Mouse (Mus musculus) frontal cortex, postnatal 25 days (tissue): ENCODE results near the gene Pphln1.
"Not testable (repeated sequence)": the region's sequence is repeated elsewhere in the genome, so short reads cannot be mapped to it uniquely, and the experiment has no call there.

Experiments used
- DNase-seq, 2 experiments: peaks; one replicate each; pipeline ENCODE4 v3.0.0; 2022; ENCODE audit warnings: low spot score in 2 of 2

The Pphln1 gene

GRCm38 (mm10) chr15:93397826-93398698 is at the start of gene Pphln1, which contains the start of gene Zcrb1:
Pphln1 (plus strand) TSS chr15:93398350.
Zcrb1 (minus strand) TSS chr15:93398334.
- DNase-seq, result peak; percentile 57 to 70

GRCm38 (mm10) chr15:93358346-93359095 is 39.6 kb upstream of the Pphln1 start:
- DNase-seq, result no peak

- no peak for DNase-seq
Measured at GRCm38 (mm10) chr15:93365561-93365960, 32.6 kb upstream of the Pphln1 start.

DNA sequence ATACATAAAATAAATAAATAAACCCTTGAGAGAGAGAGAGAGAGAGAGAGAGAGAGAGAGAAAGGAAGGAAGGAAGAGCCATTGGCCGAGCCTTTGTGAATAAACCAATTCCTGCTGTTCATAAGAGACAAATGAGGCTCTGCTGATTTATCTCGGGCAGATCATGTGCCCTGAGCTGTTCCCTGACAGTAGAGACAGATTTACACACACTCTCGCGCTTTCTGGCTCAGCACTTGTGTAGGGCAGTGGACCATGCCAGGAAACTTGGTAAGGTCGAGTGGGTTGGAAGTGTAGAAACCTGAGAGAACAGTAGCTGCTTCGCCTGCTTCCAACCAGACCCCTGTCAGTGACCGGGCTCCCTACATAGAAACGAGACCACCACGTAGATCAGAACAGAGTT is 29.6 kb upstream of the Pphln1 start:
- DNase-seq, result no peak

- DNase-seq, result no peak
Measured at GRCm38 (mm10) chr15:93371838-93372237, 26.3 kb upstream of the Pphln1 start.

GRCm38 (mm10) chr15:93372525-93373119 is 25.5 kb upstream of the Pphln1 start:
- not testable (repeated sequence) for DNase-seq

DNA sequence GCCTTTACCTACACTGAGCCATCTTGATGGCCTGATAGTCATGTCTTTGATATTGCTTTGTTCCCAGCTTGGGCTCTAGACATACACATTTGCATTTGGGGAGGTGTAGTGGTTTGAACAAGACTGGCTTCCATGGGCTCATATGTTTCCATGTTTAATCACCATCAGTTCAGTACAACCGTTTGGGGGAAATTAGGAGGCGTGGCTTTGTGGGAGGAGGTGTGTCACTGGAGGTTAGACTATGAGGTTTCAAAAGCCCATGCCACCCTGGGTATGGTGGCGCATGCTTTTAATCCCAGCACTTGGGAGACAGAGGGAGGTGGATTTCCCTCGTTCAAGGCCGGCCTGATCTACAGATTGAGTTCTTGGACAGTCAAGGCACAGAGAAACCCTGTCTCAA is 22.5 kb upstream of the Pphln1 start:
- no peak for DNase-seq

DNA sequence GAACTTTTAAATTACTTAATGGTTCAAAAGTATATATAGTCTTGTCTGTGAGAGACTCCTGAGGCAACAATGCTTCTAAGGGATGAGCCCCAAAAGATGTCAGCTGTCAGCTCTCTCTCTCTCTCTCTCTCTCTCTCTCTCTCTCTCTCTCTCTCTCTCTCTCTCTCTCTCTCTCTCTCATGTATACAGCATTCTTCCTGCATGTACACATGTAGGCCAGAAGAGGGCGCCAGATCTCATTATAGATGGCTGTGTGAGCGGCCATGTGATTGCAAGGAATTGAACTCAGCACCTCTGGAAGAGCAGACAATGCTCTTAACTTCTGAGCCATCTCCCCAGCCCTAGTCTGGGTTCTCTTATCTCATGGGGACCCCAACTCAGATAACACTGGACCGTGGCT is 19.0 kb upstream of the Pphln1 start:
- DNase-seq, result no peak

DNA sequence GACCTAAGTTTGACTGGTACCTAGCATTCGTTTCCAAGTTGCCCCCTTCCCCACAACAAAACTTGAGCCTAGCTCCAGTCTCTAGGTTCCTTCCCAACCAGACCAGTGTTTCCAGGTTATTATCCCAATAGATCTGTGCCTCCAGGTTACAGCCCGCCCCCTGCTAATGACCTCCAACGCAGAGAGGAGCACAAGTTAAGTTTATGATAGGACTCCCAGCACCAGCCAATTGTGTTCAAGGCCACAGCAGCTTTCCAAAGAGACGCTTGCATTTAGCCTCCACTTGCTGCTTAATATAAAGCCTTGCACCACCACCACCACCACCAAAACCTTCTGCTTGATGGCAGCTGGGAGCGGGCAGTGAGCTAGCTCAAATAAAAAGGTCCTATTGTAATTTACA is 16.8 kb upstream of the Pphln1 start:
- no peak for DNase-seq

DNA sequence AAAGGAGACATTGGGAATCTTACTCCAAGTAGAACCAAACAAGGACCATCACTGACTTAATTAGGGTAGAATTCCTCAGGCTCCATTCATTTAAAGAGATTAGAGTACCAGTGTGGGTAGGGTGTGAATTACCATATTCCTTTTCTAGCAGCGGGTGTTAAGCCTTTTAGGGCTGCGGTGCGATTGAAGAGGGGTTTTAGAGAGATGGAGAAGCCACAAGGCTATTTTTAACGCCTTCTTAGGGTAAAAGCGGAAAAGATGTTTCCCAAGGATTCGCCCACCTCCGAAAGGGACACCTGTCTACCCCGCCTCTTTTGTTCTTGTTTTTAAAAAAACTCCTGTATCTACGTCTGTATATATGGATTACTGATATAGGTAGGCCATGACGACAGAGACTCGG is 881 bp upstream of the Pphln1 start:
- no peak for DNase-seq

- no peak for DNase-seq
Measured at GRCm38 (mm10) chr15:93398699-93399540, 770 bp downstream of the Pphln1 start.

GRCm38 (mm10) chr15:93401446-93401845 is 3.3 kb downstream of the Pphln1 start:
- no peak for DNase-seq

DNA sequence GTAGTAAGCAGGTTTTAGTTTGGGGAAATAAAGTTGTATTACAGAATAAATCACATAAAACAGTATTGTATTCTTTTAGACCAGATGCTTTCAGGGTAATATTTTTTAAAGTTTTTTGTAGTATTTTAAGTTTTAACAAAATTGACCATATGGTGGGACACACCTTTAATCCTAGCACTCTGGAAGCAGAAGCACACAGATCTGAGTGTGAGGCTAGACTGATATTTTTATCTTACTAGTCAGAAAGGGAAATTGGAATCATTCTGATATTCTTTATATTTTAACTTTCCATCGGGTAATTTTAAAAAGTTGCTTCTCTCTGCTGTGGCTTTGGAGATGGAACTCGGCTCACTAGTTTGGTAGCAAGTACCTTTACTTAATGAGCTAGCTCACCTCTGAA is 4.6 kb downstream of the Pphln1 start:
- DNase-seq, result no peak

GRCm38 (mm10) chr15:93404849-93405248 is 6.7 kb downstream of the Pphln1 start:
- DNase-seq, result no peak

DNA sequence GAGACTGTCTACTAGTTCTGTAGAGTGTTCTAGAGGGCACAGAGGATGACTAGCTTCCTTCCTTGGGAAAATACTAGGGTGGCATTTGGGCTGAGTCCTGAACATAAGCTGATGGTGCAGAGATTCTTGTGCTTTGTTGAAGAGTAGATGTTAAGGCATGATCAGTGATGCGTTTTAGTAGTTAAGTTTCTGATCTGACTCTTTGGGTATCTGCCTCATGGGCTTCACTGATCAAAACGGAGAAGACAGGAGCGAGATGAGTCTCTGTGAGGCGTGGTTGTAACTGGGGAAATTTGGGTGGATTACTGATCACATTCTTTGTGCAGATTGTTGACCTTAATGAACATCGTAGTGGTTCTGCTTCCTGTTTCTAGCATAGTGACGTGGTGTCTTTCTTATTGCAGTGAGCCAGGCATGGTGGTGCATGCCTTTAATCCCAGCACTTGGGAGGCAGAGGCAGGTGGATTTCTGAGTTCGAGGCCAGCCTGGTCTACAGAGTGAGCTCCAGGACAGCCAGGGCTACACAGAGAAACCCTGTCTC is 7.4 kb downstream of the Pphln1 start:
- no peak for DNase-seq

DNA sequence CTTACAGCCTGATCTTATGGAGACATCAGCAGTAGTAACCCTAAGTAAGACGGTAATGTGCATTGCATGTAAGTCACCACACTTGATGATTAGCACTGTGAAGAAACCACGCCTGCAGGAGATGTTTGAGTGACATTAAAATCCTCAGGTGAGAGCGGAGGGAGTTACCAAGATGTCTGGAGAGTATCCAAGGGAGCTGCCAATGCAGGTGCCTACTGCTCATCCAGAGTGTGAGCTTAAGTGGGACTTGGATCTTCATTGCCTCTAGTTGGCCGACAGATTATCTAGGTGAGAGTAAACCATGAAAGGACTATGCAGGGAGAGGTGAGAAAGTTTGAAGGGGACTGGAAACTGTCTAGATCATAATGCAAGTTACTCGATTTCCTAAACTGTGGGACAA is 8.3 kb downstream of the Pphln1 start:
- DNase-seq, result no peak

GRCm38 (mm10) chr15:93412445-93412844 is 14.3 kb downstream of the Pphln1 start:
- no peak for DNase-seq

- no peak for DNase-seq
Measured at GRCm38 (mm10) chr15:93414456-93414855, 16.3 kb downstream of the Pphln1 start.

DNA sequence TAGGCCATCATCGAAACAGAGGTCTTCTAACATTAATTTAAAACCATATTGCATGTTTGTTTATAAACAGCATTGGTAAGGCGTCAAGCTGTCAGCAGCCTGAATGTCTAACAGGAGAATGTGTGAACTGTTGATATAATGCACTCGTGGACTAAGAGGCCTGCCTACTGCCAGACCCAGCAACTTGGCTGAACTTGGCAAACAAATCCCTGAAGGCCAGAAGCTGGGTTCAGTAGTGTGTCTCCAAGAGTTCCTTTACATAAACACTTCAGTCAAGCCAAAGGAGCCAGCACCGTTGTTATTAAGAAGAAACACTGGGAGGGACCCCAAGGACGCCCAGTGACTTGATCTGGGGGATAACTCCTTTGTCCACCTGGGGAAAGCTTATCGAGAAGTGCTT is 18.1 kb downstream of the Pphln1 start:
- DNase-seq, result no peak

DNA sequence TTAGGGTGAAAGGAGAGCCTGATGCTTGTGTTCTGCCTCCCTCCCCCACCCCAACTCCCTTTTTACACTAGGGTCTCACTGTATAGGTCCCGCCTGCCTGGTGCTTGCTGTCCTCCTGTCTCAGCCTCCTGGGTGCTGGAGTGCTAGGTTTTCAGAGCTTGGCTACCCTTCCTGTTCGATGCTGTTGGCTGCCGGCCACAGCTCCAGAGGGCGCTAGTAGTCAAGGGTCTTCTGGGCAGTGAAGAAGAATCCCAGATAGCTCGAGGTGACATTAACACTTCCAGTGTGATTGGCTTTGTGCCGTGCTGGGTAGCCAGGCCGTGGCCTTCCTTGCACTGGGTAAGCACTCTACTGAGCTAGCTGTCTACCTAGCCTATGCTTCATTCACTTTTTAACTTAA is 22.4 kb downstream of the Pphln1 start:
- DNase-seq, result no peak

DNA sequence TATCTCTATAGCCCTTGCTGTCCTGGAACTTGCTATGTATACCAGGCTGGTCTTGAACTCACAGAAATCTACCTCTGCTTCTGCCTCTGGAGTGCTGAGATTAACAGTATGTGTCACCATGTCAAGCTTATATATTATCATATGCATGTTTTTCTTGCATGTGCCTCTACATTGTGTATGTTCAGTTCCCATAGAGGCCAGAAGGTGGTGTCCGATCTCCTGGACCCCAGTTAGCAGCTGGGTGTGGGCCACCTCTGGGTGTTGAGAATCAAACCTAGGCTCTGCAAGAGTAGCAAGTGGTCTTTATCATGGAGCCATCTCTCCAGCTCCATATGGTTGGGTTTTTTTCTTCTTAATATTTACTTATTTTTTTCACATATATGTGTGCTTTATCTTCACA is 24.4 kb downstream of the Pphln1 start:
- no peak for DNase-seq
